Mouse (Mus musculus) urinary bladder, postnatal 25 days (tissue): Measurements from ENCODE around the gene A630001G21Rik.

Source experiments
- DNase-seq: peaks from one replicate; pipeline ENCODE4 v3.0.0; 2022; ENCODE audit warnings: low spot score

A630001G21Rik gene

DNA sequence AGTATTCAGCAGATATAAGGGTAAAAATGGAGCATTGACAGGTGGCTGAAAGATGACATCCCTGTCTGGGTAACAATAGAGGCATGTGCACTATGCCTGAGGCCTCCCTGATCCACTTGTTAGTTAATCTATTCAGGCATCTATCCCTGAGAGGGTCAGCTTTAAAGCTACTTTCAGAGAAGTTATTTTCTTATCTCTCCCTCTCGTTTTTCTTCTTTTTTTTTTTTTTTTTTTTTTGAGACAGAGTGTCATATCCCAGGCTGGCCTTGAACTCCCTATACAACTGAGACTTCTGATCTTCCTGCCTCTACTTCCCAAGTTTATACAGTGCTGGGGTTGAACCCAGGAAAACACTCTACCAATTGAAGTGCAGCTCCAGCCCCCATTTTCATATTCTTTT, 10.7 kb downstream of the A630001G21Rik start:
- DNase-seq: no peak

DNA sequence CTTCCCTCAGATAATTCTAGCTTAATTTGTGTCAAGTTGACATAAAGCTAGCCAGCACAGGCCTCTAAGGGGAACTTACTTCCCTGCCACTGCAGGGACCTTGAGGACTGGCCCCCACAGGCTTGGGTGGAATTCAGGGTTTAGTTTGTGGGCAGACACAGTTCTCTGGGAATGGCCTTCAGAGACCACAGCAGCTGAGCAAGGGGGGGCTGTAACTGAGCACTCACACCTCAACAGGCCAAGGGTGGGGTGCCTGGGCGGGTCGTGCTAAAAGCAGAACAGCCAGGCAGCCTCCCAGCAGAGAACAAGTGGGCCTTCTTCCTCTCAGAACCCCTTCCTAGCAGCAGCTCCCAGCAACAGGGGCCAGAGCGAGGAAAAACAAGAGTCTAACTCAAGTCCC, 12.3 kb downstream of the A630001G21Rik start:
- DNase-seq: no peak

DNA sequence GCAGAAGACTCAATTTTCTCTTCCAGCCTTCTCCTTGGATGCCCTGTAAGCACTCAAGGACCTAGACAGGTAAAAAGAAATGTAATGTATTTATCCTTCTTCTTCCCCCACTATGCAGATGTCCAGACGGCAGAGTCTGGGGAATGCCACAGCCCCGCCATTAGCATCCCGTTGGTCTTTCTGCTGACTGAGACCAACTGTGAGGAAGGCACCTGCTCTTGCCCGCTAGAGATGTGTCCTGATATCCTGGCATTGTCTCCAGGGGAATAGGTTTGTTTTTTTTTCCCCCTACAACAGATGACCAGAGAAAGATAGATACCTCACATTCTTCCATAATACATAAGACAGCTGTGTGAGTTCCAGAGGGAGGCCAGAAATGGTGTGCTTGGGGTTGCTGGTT, 14.2 kb downstream of the A630001G21Rik start:
- DNase-seq: no peak

DNA sequence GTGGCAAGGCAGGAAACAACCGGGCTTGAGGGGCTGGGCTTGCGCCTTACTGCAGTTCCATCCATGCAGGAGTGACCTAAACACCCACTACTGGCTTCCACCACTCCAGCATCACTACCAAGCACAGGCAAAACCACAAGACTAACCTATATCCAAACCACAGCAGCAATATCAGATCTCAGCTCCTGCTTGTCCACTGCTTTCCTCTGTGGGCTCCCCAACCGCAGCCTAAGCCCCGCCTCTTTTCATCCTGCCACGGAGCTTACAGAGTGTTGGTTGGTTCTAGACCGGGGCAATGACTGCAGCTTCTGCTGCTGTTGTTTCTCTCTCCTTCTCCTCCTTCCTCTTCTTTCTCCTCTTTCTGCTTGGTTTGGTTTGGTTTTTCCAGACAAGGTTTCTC, 15.1 kb downstream of the A630001G21Rik start:
- DNase-seq: no peak

DNA sequence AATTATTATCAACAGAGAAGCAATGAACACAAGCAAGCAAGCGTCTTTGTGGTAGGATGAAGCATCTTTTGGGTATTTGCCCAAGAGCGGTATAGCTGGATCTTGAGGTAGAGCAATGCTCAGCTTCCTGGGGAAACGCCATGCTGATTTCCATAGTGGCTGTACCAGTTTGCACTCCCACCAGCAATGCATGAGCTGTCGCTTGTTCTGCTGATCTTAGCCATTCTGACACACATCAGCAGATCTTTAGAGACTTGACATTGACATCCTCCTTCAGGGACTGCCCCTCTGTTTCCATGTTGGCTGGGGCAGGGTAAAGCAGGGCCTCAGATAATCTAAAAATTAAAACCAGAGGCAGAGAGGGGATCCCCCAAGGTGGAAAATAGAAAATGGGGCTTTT, 16.8 kb downstream of the A630001G21Rik start:
- DNase-seq: no peak

DNA sequence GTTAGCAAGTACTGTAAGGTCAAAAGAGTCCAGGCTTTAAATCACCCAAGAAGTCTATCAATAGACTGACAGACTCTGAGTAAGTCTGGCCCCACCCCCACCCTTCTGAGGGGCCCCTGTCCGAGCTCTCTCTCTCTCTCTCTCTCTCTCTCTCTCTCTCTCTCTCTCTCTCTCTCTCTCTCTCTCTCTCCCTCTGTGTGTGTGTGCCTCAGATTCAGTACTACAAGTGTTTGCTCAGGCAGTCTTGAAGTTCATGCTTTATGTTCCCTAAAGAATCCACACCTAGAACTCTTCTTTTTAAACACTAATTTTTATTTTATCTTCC, 19.5 kb downstream of the A630001G21Rik start:
- no peak for DNase-seq

DNA sequence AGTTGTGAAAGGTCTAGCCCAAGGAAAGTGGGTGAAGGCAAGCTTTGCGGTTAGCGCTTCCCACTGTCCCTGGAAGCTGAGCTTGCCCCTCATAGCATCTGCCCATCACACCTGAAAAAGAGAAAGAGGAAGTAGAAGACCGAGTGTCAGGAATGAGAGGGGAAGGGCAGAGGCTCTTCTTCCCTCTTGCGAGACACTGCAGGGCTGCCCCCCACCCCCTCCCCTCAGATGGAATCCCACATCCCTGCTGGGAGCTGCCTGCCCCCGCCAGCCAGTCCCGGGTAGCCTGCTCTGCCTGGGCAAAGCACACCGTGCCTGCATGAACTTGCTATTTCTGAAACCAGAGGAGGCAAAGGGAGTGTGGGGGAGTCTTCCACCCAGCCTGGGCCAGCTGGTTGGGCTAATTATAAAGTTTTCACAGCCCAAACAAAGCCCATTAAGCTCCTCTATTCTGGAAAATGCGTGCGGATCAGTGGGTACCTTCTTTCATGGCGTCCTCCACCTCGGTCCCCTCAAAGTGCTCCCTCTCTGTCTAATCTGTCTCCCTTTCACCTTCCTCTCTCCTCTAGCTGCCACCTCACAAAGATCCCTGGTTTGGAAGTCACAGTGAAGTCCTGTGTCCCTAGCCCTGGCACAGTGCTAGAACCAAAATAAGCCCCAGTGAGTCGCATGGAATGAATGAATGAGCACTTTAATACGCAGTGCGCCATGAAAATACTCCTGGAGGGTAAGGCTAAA, 20.0 kb downstream of the A630001G21Rik start:
- DNase-seq: no peak

DNA sequence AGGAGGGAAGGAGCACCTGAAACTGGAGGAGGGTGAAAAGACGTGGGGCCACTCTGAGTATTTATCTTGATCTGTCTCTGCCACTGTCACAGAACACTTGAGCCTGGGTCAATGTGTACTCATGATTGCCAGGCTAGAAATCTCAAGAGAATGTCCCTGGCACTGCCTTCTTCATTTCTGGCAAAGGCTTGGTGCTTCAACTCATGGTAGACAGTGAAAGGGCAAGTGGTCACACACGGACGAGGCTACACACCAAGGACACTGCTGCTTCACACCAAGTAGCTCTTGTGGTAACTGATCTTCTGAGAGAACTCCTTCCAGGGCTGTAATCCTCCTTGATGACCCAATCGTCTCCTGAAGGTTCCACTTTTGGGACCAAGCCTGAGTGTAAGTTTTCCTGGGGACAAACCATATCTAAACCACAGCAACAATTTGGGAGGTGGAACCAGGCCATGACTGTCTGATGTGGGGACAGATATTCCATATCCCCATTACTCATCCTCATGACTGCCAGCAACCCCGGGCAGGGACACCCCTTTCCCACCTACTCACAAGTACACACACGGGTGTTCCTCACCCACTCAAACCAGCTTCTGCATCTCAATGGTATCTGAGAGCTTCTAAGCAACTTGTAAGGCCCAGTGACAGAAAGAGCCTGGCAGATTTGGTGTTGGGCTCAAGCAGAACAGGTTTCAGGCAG, 20.8 kb downstream of the A630001G21Rik start:
- DNase-seq: no peak

DNA sequence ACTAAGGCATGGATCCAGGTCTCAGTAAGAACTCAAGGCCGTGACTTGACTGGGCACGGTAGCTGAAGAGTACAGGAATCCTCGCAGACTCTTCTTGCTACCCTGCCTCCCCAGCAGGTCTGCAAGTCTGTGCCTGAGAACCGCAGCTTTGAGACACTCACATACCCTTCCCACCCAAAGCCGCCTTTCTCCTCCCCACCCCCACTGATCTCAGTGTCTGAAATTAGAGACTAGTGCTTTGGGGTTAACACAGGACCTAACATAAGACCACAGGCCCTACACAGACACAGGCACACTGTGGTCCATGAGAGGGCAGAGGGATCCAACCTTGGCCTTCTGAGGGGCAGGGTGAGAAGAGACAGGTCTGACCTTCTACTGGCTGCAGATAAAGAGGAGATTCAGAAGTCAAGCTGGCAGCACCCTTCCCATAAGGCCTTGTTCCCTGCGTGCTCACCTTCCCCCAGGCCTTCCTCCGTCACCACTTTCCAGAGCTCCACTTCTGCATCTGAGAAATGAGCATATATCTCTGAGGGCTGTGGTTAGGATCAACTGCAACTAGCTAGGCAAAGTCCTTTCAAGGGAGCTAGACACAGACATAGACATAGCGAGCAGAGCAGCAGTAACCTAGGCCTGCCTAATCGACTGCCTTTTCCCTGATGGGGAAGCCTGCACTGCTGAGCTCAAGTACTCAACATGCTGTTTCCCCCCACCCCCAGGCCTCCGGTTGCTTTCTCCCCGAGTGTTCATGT, 26.3 kb downstream of the A630001G21Rik start:
- DNase-seq: no peak

DNA sequence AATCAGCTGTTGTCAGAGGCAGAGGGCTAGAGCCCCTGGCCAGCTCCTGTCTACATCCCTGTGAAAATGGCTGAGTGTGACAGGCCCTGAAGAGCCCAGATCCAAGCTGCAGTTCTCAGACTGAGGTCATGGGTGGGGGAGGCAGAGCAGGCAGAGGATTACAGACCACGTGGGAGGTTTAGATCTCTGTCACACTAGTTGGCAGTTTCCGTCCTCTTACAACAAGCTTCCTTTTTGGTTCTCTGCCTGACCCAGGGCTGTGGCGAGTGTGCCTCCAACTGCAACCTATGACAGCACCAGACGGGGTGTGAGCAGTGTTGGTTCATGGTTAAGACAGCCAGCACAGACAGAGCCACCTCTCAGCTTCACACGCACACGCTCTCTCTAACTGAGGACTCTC, 26.9 kb downstream of the A630001G21Rik start:
- no peak for DNase-seq

DNA sequence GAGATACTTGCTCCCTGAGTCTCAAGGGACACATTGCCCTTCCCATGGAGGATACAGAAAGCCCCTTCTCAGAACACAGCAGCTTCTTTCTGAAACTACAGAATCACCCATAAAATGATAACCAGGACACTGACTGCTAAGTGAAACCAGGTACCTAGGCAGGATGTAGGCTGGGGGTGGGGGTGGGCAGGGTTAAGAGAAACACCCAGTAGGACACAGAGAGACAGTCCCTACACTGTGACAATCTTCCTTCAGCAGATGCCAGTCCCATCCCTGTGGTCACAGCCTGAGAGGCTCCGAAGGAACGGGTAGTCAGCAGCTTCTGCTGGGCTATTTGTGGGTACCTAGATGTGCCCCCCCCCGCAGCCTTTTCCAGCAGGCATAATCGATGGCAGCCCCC, 27.8 kb downstream of the A630001G21Rik start:
- no peak for DNase-seq

DNA sequence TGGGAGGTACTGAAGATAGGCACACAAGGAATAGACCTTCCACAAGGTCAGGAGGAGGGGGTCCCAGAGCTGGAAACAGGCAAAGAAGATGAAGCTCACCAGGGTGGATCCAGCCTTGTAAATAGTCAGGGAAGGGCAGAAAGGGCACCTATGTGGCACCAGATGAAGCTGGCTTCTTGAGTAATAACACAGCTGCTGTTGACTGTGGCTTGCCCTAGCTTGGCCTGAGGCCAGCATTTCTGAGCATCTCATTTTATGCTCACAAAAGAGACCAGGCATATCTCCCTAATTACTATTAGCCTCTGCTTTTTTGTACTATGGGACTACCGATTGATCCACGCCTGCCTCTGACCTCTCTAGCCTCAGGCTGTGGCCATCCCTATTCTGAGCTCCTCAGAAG, 28.6 kb downstream of the A630001G21Rik start:
- no peak for DNase-seq

DNA sequence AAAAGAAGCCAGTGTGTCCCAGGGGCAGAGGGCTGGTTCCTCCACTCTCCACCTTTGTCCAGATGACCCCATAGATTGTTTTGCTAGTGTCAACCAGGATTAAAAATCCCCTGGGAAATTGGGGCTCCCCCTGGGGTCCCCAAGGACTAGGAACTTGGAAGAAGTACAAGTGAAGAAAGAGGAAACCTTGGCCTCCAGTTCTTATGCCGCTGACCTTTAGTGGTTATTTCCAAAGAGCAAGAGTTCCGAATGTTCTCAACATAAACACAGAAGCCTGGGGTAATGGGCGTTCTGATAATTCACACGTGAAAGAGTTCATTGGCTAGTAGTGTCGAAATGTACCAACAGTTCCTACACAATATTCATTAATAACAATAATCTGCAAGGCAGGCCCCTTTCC, 31.9 kb downstream of the A630001G21Rik start:
- DNase-seq: no peak

DNA sequence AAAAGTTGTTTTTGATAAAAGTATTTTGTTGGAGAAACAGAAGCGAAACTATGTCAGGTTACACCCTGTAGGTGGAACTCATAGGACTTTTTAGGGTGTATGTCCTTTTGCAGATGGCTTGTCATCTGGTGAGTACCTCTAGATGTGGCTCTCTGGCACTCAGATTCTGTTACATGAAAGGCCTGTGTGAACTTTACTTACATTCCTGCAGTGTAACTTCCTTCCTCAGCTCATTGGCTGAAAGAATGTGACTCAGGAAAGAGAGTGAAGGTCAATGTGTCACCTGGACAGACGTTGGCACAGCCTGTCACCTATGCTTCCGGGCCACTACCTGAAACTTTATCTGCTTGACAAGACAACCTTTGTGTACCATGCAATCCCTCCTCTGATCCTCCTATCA, 33.9 kb downstream of the A630001G21Rik start:
- DNase-seq: no peak

DNA sequence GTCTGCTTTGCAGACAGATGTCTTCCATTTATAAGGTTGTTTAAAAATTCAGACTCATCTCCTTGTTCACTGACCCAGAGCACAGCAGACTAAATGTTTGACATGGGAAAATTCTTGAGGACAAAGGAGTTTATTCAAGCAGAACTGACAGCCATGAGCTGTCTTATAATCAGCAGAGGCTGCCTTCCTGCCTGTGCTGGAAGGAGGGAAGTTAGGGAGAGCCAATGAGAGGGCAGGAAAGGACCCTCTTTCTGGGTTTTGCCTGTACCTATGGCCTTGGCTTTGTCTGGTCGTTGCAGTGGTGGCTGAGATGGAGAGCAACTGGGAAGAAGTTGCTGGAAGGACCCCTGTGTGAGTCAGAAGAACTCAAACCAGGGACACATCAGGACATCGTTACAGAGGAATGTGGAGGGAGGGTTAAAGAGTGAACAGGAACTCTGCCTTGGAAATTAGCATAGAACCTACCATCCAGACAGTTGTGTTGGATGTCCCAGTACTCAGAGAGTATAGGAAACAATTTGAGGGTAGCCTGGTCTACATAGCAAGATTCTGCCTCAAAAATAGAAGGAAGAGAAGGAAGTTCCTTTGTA, 35.4 kb downstream of the A630001G21Rik start:
- no peak for DNase-seq

DNA sequence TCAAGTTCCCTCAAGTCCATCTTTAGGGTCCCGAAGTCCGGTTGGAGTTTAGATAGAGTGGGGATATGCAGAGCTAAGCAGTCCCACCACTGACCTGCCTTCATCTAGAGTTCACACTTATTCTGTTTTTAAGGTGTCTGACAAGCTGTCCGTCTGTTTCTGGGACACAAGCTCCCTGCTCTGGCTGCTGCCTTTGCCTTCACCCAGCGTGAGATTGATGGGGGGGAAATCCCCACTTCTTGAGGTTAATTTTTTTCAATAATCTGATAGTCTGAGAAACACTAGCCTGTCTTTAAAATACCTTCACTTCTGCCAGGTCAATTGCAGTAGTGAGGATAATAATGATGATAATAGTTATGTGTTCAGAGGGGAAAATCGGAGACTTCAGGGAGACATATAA, 36.1 kb downstream of the A630001G21Rik start:
- no peak for DNase-seq

DNA sequence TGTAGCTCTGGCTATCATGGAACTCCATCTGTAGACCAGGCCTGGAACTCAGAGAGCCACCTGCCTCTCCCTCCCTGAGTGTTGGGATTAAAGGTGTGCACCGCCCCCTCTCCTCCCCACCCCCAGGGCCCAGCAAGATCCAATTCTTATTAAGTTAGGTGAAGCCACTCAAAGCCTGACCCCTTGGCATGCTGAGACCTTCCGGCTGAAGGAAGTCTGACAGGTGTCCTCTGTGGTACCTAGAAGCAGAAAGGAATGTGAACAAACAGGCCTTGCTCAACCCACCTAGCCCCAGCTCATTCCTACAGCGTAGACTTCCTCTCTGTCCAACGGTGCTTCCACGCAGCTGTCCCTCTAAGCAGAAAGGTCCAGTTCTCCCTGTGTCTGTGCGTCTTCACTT, 37.5 kb downstream of the A630001G21Rik start:
- DNase-seq: no peak

DNA sequence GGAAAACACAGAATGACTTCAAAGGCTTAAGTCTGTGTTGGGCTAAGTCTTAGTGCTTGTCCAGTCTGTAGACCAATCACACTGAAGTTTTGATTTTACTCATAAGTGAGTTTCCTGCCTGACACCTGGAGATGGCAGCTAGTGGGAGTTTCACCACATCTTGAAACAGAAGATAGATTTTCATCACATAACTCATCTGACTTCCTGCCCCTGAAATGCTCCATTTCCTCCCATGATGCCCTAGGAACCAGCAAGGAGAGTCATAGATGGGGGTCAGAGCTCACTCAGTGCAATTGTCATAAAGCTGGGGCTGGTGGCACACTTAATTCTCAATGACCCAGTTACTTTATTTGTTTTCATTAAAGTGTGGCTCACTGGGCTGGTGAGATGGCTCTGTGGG, 38.6 kb downstream of the A630001G21Rik start:
- no peak for DNase-seq

DNA sequence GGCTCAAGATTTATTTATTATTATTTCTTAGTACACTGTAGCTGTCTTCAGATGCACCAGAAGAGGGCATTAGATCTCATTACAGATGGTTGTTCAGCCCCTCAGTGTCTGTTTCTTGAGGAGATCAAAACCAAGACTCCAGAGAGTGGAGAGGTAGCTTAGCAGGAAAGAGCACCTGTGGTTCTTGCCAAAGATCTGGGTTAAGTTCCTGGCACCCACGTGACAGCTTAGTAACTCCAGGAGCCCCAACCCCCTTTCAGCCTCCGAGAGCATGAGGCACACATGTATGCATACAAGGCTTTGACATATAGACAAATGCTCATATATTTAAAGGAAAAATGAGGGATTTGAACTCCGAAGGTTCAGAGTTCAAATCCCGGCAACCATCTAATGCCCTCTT, 39.4 kb downstream of the A630001G21Rik start:
- DNase-seq: no peak

DNA sequence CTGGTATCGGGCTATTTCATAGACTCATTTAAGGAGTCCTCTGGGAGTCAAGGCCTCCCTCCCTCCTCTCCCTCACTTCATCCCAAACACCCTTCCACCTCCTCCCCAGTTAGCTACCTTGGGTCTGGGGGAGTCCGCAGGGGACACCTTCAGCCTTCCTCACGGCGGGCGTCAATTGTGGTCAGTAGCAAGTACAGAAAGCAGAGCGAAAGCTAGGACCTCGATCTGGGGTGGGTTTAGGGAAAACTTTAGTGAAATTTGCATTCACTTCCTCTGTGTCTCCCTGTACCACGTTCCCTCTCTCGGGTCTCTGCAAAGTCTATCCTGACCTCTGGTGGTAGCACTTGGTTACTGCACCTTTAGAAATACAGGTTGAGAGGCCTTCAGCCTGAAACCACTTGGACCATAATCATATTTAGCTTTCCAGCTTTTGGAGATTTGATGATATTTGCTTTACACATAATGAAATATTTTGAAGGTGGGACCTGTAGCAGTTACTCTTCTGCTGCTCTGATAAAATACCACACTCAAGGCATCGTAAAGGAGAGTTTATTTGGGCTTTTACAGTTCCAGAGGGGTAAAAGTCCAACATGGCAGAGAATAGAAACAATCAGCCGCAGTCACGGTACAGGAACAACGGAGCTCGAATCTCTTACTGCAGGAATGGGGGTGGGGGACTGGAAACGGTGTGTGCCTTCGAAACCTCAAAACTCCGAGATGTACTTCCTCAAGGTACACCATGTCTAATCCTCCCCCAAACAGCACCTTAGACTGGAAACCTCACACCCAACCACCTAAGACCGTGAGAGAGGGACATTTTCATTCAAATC, 41.9 kb downstream of the A630001G21Rik start:
- DNase-seq: peak; percentile 68

DNA sequence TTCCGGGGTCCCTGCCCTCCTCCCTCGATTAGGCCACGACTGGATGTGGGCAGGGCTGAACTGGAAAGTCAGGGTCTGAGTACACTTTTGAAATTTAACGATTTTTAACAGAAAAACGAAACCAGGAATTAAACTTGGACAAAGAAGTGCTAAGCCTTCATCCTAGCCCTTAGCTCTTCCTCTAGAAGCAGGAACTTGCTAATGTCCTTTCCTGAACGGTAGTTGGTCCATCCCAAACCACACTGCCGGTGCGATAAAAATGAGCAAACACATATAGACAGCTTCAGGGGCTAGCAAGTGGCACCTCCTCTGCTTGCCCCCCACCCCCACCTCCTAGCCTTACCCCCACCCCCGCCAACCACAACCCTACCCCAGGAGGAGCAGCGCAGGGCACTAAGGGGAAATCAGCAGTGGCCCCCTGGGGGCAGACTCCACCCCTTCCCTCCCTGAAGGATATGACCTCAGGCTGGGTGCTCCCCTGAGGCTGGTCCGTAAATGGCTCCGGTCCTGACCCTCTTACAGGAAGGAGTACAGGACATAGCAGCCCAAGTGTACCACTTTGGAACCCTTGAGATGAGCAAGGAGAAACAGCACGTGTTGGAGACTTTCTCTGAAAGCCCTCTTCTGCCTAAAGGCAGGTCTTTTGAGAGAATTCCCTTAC, 42.9 kb downstream of the A630001G21Rik start:
- DNase-seq: no peak
